Mouse (Mus musculus) limb, embryonic 10.5 days (tissue): Measurements from ENCODE around the gene Efhc1. TPM values are rescaled to one million over a fixed set of nuclear protein-coding genes. Genes with fewer than 3 reads are reported as not detected.

Source experiments
- DNase-seq: peaks from one replicate; pipeline ENCODE4 v3.0.0-alpha.2; 2017; ENCODE audit warnings: low spot score
- H3K27ac ChIP-seq: fragments of 300-500 bp; sonication (generic); 2 replicates; pipeline ENCODE4 v1.5.1; 2016; ENCODE audit warnings: mild to moderate bottlenecking
- H3K27me3 ChIP-seq: fragments of 300-500 bp; sonication (generic); 2 replicates; pipeline ENCODE4 v1.6.1; 2016; ENCODE audit warnings: low read depth, mild to moderate bottlenecking; ENCODE audit not compliant: poor library complexity, severe bottlenecking
- H3K36me3 ChIP-seq: fragments of 300-500 bp; sonication (generic); 2 replicates; pipeline ENCODE4 v1.6.1; 2016; ENCODE audit warnings: mild to moderate bottlenecking, moderate library complexity
- H3K4me1 ChIP-seq: fragments of 300-500 bp; sonication (generic); 2 replicates; pipeline ENCODE4 v1.6.1; 2016
- H3K4me3 ChIP-seq: fragments of 300-500 bp; sonication (generic); 2 replicates; pipeline ENCODE4 v1.5.1; 2016; ENCODE audit warnings: mild to moderate bottlenecking, moderate library complexity
- H3K9me3 ChIP-seq: fragments of 300-500 bp; sonication (generic); replicated peaks from 2 replicates; pipeline ENCODE4 v1.6.1; 2016; ENCODE audit warnings: mild to moderate bottlenecking
- WGBS: fragments of 180-500 bp; shearing (Covaris S2); methylation state at CpG from one replicate; pipeline ENCODE4 v1.1.7; 2016; 5-methylcytosine and 5-hydroxymethylcytosine counted together
- polyA plus RNA-seq: library from polyadenylated mRNA; unstranded; fragments of >200 nt; fragmentation: Nextera tagmentation; extraction: Ambion mirVana; gene quantifications from 2 replicates; pipeline ENCODE4 v1.2.1, GENCODE M21; 2016

The Efhc1 gene
- polyA plus RNA-seq, 1 experiment from 2014 or later = 1.5 TPM

DNA sequence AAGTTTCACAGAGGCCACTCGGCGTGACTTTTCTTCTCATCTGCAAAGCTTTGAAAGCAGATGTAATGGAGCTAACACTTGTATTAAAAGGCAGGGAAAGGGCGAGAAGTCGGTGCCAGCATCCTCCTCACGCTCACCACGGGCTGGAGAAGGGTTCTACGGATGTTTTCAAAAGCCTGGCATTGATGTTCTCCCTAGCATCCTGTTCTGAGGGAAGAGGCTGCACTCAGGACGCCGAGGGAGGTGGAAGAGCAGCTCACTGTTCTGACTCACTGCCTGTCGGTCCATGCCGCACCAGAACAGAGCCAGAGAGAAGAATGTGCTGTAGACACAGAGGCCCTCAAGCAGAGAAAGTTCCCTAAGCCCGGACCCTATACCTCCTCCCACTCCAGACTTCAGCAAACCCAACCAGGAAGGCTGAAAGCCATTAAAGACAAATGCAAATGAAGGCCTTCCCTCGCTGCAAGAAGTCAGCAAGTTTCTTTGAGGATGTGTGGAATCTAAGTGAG lies 46.5 kb downstream of the Efhc1 start:
- Histone ChIP-seq H3K9me3 (no peaks in the 10 kb centered on the region), H3K27ac (no peak overlapping the region), H3K27me3 (no peaks in the 10 kb centered on the region), H3K36me3 (peaks cover 41% of the 10 kb centered on the region), H3K4me1 (no peaks in the 10 kb centered on the region), H3K4me3 (no peak overlapping the region)
- DNase-seq = no peak
- 65% methylated on average over 13 of the region's 13 CpGs for WGBS

GRCm38 (mm10) chr1:21002246-21003142 lies 51.1 kb downstream of the Efhc1 start:
- H3K27ac ChIP-seq = no peak overlapping the region
- WGBS = 93% methylated on average over 14 of the region's 14 CpGs
- H3K9me3 ChIP-seq = no peaks in the 10 kb centered on the region
- H3K27me3 ChIP-seq = no peaks in the 10 kb centered on the region
- H3K4me3 ChIP-seq = no peak overlapping the region
- H3K36me3 ChIP-seq = peaks cover 71% of the 10 kb centered on the region
- no peaks in the 10 kb centered on the region for H3K4me1 ChIP-seq
- no peak for DNase-seq

DNA sequence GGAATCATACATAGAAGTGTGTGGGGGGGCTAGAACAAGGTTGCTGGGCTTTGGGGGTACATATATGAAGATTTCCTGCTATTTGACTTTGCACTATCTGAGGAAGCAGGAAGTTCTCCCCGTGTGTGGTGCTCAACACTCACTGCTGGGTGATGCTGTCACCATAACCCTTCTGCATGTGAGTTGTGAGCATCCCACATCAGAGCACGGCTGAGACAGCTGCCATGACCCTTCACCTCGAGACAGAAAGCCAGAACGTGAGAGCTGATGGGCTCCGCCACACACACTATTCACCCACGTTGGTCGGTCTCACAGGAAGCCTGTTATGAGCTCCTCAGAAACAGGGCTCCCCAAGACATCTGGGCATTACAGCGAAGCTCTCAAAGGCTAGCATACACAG lies 53.2 kb downstream of the Efhc1 start:
- no peak for DNase-seq
- 0 out of 2 replicates have a peak, but pooled peaks cover 3% of the 10 kb centered on the region for H3K4me1 ChIP-seq
- WGBS = 84% methylated on average over 8 of the region's 8 CpGs
- no peaks in the 10 kb centered on the region for H3K9me3 ChIP-seq
- H3K4me3 ChIP-seq = no peak overlapping the region
- H3K27me3 ChIP-seq = no peaks in the 10 kb centered on the region
- no peak overlapping the region for H3K27ac ChIP-seq
- H3K36me3 ChIP-seq = peaks cover 63% of the 10 kb centered on the region

DNA sequence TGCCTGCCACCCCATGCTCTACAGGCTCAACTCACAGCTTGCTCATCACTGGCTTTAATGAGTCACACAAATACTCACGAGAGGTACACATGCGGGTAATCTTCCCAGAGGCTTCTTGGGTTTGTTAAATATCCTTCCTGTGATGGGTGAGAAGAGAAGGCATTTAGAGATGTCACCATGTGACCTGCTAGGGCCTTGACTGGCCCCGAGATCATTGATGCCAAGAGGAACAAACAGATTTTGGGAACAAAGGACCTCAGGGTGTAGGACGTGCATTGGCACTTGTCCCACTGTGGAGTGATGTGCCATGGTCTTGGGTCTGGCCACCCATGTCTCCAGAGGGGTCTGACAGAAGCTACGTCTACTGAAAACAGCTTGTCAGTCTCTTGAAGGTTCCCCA lies 55.3 kb downstream of the Efhc1 start:
- H3K27ac ChIP-seq = no peak overlapping the region
- H3K9me3 ChIP-seq = no peaks in the 10 kb centered on the region
- H3K27me3 ChIP-seq = no peaks in the 10 kb centered on the region
- peaks cover 59% of the 10 kb centered on the region for H3K36me3 ChIP-seq
- no peak for DNase-seq
- 95% methylated on average over 5 of the region's 5 CpGs for WGBS
- no peak overlapping the region for H3K4me3 ChIP-seq
- 0 out of 2 replicates have a peak, but pooled peaks cover 3% of the 10 kb centered on the region for H3K4me1 ChIP-seq

GRCm38 (mm10) chr1:21007941-21008701 lies 56.7 kb downstream of the Efhc1 start:
- Histone ChIP-seq H3K4me1 (0 out of 2 replicates have a peak, but pooled peaks cover 3% of the 10 kb centered on the region), H3K27me3 (no peaks in the 10 kb centered on the region), H3K9me3 (no peaks in the 10 kb centered on the region), H3K36me3 (peaks cover 59% of the 10 kb centered on the region), H3K4me3 (no peak overlapping the region), H3K27ac (no peak overlapping the region)
- no peak for DNase-seq
- WGBS = 59% methylated on average over 7 of the region's 7 CpGs

DNA sequence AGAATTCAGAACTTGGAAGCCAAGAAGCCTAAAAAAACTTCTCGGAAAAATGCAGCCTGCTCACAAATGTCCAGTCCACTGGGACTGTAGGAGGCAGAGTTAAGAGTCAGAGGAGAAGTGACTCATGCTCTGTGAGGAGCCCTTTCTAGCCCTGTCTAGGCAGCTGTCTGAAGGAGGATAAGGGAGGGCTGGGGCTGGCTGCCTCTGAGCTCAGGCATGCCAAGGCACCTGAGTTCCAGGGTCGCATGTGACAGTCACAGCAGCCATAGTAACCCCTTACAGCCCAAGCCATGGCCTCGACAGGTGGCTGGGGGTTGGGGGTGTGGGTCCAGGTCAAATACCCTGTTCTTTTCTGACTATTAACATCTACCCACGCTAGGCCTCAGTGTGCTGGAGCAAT lies 57.5 kb downstream of the Efhc1 start:
- Histone ChIP-seq H3K27me3 (no peaks in the 10 kb centered on the region), H3K4me3 (no peak overlapping the region), H3K36me3 (peaks cover 52% of the 10 kb centered on the region), H3K4me1 (0 out of 2 replicates have a peak, but pooled peaks cover 3% of the 10 kb centered on the region), H3K27ac (no peak overlapping the region), H3K9me3 (no peaks in the 10 kb centered on the region)
- no peak for DNase-seq
- WGBS = 74% methylated on average over 4 of the region's 4 CpGs

DNA sequence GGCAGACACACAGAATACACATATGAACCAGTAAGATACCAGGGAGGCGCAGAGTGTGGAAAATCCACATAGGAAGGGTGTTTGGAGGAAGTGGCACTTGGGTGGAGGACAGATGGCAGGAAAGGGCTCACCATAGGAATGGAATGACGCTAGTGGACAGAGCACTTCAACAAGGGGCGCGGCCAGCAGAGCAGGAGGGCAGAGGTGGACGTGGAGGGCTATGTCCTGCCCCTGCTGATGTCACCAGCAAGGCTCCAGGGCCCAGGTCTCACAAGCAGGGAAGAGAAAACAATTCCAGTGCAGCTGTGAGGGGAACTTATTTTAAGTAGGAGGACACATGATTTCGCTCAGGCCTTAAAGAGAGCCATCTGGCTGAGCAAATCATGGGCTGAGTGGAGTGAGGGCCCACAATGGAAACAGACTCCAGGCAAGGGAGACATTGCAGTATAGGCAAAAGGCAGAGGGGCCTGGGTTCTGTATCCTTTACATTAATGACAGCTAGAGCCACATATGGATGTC lies 58.9 kb downstream of the Efhc1 start:
- Histone ChIP-seq H3K9me3 (no peaks in the 10 kb centered on the region), H3K36me3 (peaks cover 46% of the 10 kb centered on the region), H3K27me3 (no peaks in the 10 kb centered on the region), H3K27ac (no peak overlapping the region), H3K4me3 (no peak overlapping the region), H3K4me1 (0 out of 2 replicates have a peak, but pooled peaks cover 3% of the 10 kb centered on the region)
- DNase-seq = no peak
- 82% methylated on average over 6 of the region's 6 CpGs for WGBS

- Histone ChIP-seq H3K4me3 (no peak overlapping the region), H3K36me3 (peaks cover 31% of the 10 kb centered on the region), H3K27ac (no peak overlapping the region), H3K9me3 (no peaks in the 10 kb centered on the region), H3K27me3 (no peaks in the 10 kb centered on the region), H3K4me1 (no peaks in the 10 kb centered on the region)
- DNase-seq = no peak
- 74% methylated on average over 8 of the region's 8 CpGs for WGBS
Observed at GRCm38 (mm10) chr1:21014463-21014862, 63.0 kb downstream of the Efhc1 start.

DNA sequence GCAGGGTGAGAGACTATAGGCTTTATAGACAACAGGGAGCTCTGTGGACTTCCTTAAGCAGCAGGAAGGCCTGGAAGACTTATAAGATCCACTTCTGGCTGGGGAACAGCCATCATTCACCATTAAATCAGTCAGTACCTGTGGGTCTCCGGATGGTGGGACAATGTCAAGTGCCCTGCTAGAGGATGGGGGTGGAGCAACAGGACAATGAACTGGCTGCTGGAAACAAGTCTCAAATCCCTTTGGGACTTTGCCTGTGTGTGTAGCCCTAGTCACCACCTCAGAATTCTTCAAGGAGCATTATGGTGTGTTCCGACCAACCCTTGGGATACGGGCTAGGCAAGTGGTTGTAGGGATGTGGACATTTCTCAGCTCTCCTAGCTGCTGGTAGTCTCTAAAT lies 71.7 kb downstream of the Efhc1 start:
- WGBS = 86% methylated on average over 3 of the region's 3 CpGs
- Histone ChIP-seq H3K4me1 (no peaks in the 10 kb centered on the region), H3K4me3 (no peak overlapping the region), H3K36me3 (no peaks in the 10 kb centered on the region), H3K27me3 (no peaks in the 10 kb centered on the region), H3K27ac (no peak overlapping the region), H3K9me3 (no peaks in the 10 kb centered on the region)
- no peak for DNase-seq

- Histone ChIP-seq H3K4me3 (no peak overlapping the region), H3K27ac (no peak overlapping the region), H3K9me3 (no peaks in the 10 kb centered on the region), H3K27me3 (no peaks in the 10 kb centered on the region), H3K36me3 (0 out of 2 replicates have a peak, but pooled peaks cover under 1% of the 10 kb centered on the region), H3K4me1 (no peaks in the 10 kb centered on the region)
- 83% methylated on average over 5 of the region's 5 CpGs for WGBS
- DNase-seq = no peak
Observed at GRCm38 (mm10) chr1:21025203-21025602, 73.8 kb downstream of the Efhc1 start.

- Histone ChIP-seq H3K9me3 (no peaks in the 10 kb centered on the region), H3K27me3 (no peaks in the 10 kb centered on the region), H3K4me3 (no peak overlapping the region), H3K4me1 (no peaks in the 10 kb centered on the region), H3K27ac (no peak overlapping the region), H3K36me3 (0 out of 2 replicates have a peak, but pooled peaks cover 3% of the 10 kb centered on the region)
- no peak for DNase-seq
- WGBS = 87% methylated on average over 7 of the region's 7 CpGs
Observed at GRCm38 (mm10) chr1:21026534-21026933, 75.1 kb downstream of the Efhc1 start.

DNA sequence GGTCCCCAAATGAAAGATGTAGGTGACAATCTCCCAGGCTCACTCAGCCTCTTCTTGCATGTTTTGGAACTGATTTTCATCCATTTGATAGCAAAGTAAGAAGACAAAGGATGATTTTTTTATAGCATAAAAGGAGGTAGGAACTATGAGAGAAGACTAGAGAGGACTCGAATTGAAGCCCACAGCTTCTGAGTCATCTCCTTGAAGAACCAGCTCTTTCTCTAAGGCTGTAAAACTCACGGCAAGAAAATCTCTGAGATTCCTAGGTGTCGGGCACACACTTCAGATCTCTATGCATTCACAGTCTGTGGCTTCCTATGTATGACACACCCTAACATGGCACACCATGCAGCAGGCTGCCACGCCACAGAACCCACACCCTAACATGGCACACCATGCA lies 77.6 kb downstream of the Efhc1 start:
- DNase-seq = no peak
- Histone ChIP-seq H3K4me1 (peaks cover 6% of the 10 kb centered on the region), H3K27me3 (no peaks in the 10 kb centered on the region), H3K9me3 (no peaks in the 10 kb centered on the region), H3K27ac (no peak overlapping the region), H3K36me3 (0 out of 2 replicates have a peak, but pooled peaks cover 3% of the 10 kb centered on the region), H3K4me3 (no peak overlapping the region)
- 98% methylated on average over 4 of the region's 4 CpGs for WGBS
